In the genomic region with DNA sequence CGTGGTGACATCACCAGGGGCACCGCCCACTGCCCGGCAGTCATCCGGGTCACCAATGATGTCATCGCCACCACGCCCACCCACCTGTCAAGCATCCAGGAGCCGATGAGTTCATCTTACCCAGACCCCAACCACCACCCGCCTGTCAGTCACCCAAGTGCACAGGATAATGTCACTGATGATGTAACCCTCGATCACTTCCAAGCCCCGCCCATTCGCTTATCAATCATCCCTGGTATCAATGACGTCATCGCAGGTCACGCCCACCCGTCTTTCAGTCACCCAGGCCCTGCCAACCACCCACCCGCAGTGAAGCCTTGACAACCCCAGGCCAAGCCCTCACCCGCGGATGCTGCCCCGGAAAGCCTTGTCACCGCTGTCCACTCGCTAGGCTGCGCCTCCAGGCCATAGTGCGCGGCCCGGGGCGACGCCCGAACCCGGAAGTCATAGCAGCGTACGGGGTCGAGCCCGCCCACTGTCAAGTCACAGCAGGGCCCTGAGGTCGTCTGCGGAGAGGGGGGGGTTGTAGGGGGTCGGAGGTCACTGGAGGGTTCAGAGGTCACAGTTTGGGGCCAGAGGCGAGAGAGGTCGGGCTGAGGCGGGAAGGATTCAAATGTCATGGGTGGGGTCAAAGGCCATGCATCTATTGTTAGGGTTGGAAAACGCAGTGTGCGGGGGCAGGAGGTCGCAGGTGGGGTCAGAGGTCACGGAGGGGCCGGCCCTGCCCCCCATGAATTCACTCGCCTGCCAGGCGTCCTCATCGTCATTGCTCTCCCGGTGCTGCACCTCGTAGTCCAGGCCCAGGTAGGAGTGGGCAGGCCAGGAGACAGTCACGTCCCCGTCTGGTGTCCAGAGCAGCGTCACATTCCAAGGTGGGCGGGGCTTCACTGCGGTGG, we compare ENCODE assay signal across 8 mouse cellular contexts. TPM values are rescaled to one million over a fixed set of nuclear protein-coding genes. Genes with fewer than 3 reads are reported as not detected.
A peak's percentile ranks its signal among the peaks of the same experiment; 100 is the strongest.
DNase-seq lines count a peak whose midpoint lies in the region; ATAC-seq and TF ChIP-seq lines count a peak whose summit lies in the region.

No protein-coding gene starts in this region.

- no peak for ATAC-seq in CD4-positive, CD25-positive, alpha-beta regulatory T cell, adult 4 months
- ATAC-seq in heart, embryonic 14.5 days (ENCODE audit: insufficient number of reproducible peaks, insufficient read depth, low FRiP score, low read depth) = no peak

- no peaks in the 10 kb centered on the region for H3K4me1 ChIP-seq in heart, embryonic 14.5 days (ENCODE audit: control insufficient read depth in 2 of 2, insufficient read depth in 2 of 2, low read length in 2 of 2)

- peak; percentile 58 for DNase-seq in CD4-positive, CD25-positive, alpha-beta regulatory T cell, adult 2 months (ENCODE audit: low read depth, low spot score)
- peak; percentile 35 to 42 for DNase-seq in B cell, adult 2 months
- peak; percentile 48 to 63 for DNase-seq in cerebellum, postnatal 25 days
- DNase-seq in layer of hippocampus, adult 2 months (ENCODE audit: low spot score in 2 of 2) = peak; percentile 22 to 47
- peak; percentile 24 to 51 for DNase-seq in lung, postnatal 4 days
- peak; percentile 84 for DNase-seq in testis, postnatal 10 days (ENCODE audit: low spot score)

- 70% methylated on average over 54 of the region's 54 CpGs for WGBS in heart, embryonic 14.5 days

- H3K9ac ChIP-seq in heart, embryonic 14.5 days (ENCODE audit: low read length) = no peak overlapping the region

- TF ChIP-seq CTCF in layer of hippocampus, adult 2 months (conservative IDR thresholded peaks at IDR 0.05) = no peak

- H3K4me2 ChIP-seq in heart, embryonic 14.5 days (ENCODE audit: low read length) = peak overlapping the region; percentile 74; the same call in 1 of the 2 replicates

- peaks cover 63% of the 10 kb centered on the region for H3K9me3 ChIP-seq in heart, embryonic 14.5 days (ENCODE audit: control insufficient read depth, low read length)

- H3K36me3 ChIP-seq in heart, embryonic 14.5 days (ENCODE audit: control insufficient read depth, insufficient read depth, low read length) = peaks cover 4% of the 10 kb centered on the region; the same call in 1 of the 2 replicates

- no peaks in the 10 kb centered on the region for H3K27me3 ChIP-seq in heart, embryonic 14.5 days (ENCODE audit: control insufficient read depth, insufficient read depth, low read length)

- peak overlapping the region; percentile 49 to 65 for H3K4me3 ChIP-seq in heart, embryonic 14.5 days (ENCODE audit: control insufficient read depth in 1 of 2, insufficient read depth in 1 of 2, low read depth in 1 of 2, low read length in 2 of 2)
- peak overlapping the region; percentile 71 for H3K4me3 ChIP-seq in layer of hippocampus, adult 2 months

- H3K27ac ChIP-seq in heart, embryonic 14.5 days (replicated peaks in 1 of 2; ENCODE audit: control insufficient read depth in 1 of 2, insufficient read depth in 1 of 2, low read depth in 2 of 2, low read length in 2 of 2) = peak overlapping the region; percentile 77 to 91; a peak in 2 of 4 replicates
- H3K27ac ChIP-seq in layer of hippocampus, adult 2 months = peak overlapping the region; percentile 98

RNA-seq across cellular contexts. Expression of gene Crlf2, which starts 2.9 kb away (rescaled TPM):
- 1 to 10 TPM; 6.2 to 7.2 TPM for polyA plus RNA-seq in CD4-positive, CD25-positive, alpha-beta regulatory T cell, adult 4 months (2017; shearing (Covaris generic))
- 6.9 and 7.0 TPM in 2 replicates for polyA plus RNA-seq in heart, embryonic 14.5 days (2014; fragmentation: Nextera tagmentation; extraction: Ambion mirVana)
- total RNA-seq in layer of hippocampus, adult 2 months (2021) = 10 to 100 TPM; 24.3 to 26.5 TPM
